Mouse (Mus musculus): Measurements from ENCODE around the gene Wnt10a. TPM values are rescaled to one million over a fixed set of nuclear protein-coding genes. Genes with fewer than 3 reads are reported as not detected.

Gene Wnt10a
- 2.9 and 3.2 TPM in 2 replicates for polyA plus RNA-seq (2015; fragmentation: Nextera tagmentation; extraction: Ambion mirVana)

- peak; percentile 11; the same call in 1 of the 2 replicates for ATAC-seq (ENCODE audit: insufficient read depth, low FRiP score)
- WGBS, result under 1% methylated on average over 11 of the region's 11 CpGs
- H3K4me2 ChIP-seq (ENCODE audit: low read depth, low read length), result peak within 1 kb of the TSS; percentile 52
- peaks cover 85% of the 10 kb centered on the region for H3K27me3 ChIP-seq (ENCODE audit: control insufficient read depth, insufficient read depth, low read length)
- H3K4me3 ChIP-seq (replicated peaks; ENCODE audit: low read length), result peak within 1 kb of the TSS; percentile 31
- peaks cover 18% of the 10 kb centered on the region for H3K4me1 ChIP-seq (ENCODE audit: control insufficient read depth, insufficient read depth, low read length)
- peak within 1 kb of the TSS; percentile 60 for H3K9ac ChIP-seq (ENCODE audit: low read length)
- H3K27ac ChIP-seq (ENCODE audit: low read length), result 0 out of 2 replicates have a peak within 1 kb of the TSS, but pooled peaks have one; percentile 17
- H3K36me3 ChIP-seq (ENCODE audit: control insufficient read depth, insufficient read depth, low read length), result no peaks in the 10 kb centered on the region
- no peaks in the 10 kb centered on the region for H3K9me3 ChIP-seq (replicated peaks; ENCODE audit: control insufficient read depth, low read length)
Observed at GRCm38 (mm10) chr1:74791249-74791648, at the start of gene Wnt10a. Gene Wnt10a (plus strand): TSS chr1:74791516.

- no peak overlapping the region for H3K4me3 ChIP-seq (replicated peaks; ENCODE audit: low read length)
- no peak for ATAC-seq (ENCODE audit: insufficient read depth, low FRiP score)
- peaks cover 5% of the 10 kb centered on the region for H3K27me3 ChIP-seq (ENCODE audit: control insufficient read depth, insufficient read depth, low read length)
- peaks cover 6% of the 10 kb centered on the region; the same call in 1 of the 2 replicates for H3K4me1 ChIP-seq (ENCODE audit: control insufficient read depth, insufficient read depth, low read length)
- 52% methylated on average over 5 of the region's 5 CpGs for WGBS
- H3K9ac ChIP-seq (ENCODE audit: low read length), result no peak overlapping the region
- no peaks in the 10 kb centered on the region for H3K9me3 ChIP-seq (replicated peaks; ENCODE audit: control insufficient read depth, low read length)
- no peak overlapping the region for H3K27ac ChIP-seq (ENCODE audit: low read length)
- H3K36me3 ChIP-seq (ENCODE audit: control insufficient read depth, insufficient read depth, low read length), result no peaks in the 10 kb centered on the region
- H3K4me2 ChIP-seq (ENCODE audit: low read depth, low read length), result no peak overlapping the region
Observed at GRCm38 (mm10) chr1:74747335-74747734, 44.0 kb upstream of the Wnt10a start.

GRCm38 (mm10) chr1:74748643-74749271 is 42.6 kb upstream of the Wnt10a start, which contains the start of gene Prkag3:
Gene Prkag3 (minus strand): TSS chr1:74749221.
- Histone ChIP-seq H3K4me1 (ENCODE audit: control insufficient read depth, insufficient read depth, low read length) (peaks cover 6% of the 10 kb centered on the region; the same call in 1 of the 2 replicates), H3K9ac (ENCODE audit: low read length) (peak within 1 kb of the TSS; percentile 29; the same call in 1 of the 2 replicates), H3K9me3 (replicated peaks; ENCODE audit: control insufficient read depth, low read length) (no peaks in the 10 kb centered on the region), H3K4me2 (ENCODE audit: low read depth, low read length) (peak within 1 kb of the TSS; percentile 50), H3K36me3 (ENCODE audit: control insufficient read depth, insufficient read depth, low read length) (no peaks in the 10 kb centered on the region), H3K27me3 (ENCODE audit: control insufficient read depth, insufficient read depth, low read length) (peaks cover 5% of the 10 kb centered on the region), H3K27ac (ENCODE audit: low read length) (no peak within 1 kb of the TSS), H3K4me3 (replicated peaks; ENCODE audit: low read length) (peak within 1 kb of the TSS; percentile 18)
- ATAC-seq (ENCODE audit: insufficient read depth, low FRiP score), result peak; percentile 47; the same call in 1 of the 2 replicates
- 7% methylated on average over 30 of the region's 30 CpGs for WGBS

- Histone ChIP-seq H3K4me3 (replicated peaks; ENCODE audit: low read length) (no peak overlapping the region), H3K9me3 (replicated peaks; ENCODE audit: control insufficient read depth, low read length) (no peaks in the 10 kb centered on the region), H3K27me3 (ENCODE audit: control insufficient read depth, insufficient read depth, low read length) (peaks cover 5% of the 10 kb centered on the region), H3K27ac (ENCODE audit: low read length) (no peak overlapping the region), H3K4me2 (ENCODE audit: low read depth, low read length) (peak overlapping the region; percentile 50), H3K4me1 (ENCODE audit: control insufficient read depth, insufficient read depth, low read length) (peaks cover 6% of the 10 kb centered on the region; the same call in 1 of the 2 replicates), H3K36me3 (ENCODE audit: control insufficient read depth, insufficient read depth, low read length) (no peaks in the 10 kb centered on the region), H3K9ac (ENCODE audit: low read length) (no peak overlapping the region)
- peak; percentile 70 for ATAC-seq (ENCODE audit: insufficient read depth, low FRiP score)
- 35% methylated on average over 7 of the region's 7 CpGs for WGBS
Observed at GRCm38 (mm10) chr1:74749301-74749700, 42.0 kb upstream of the Wnt10a start.

- Histone ChIP-seq H3K36me3 (ENCODE audit: control insufficient read depth, insufficient read depth, low read length) (no peaks in the 10 kb centered on the region), H3K27me3 (ENCODE audit: control insufficient read depth, insufficient read depth, low read length) (peaks cover 5% of the 10 kb centered on the region), H3K4me1 (ENCODE audit: control insufficient read depth, insufficient read depth, low read length) (peaks cover 6% of the 10 kb centered on the region; the same call in 1 of the 2 replicates), H3K4me3 (replicated peaks; ENCODE audit: low read length) (no peak overlapping the region), H3K27ac (ENCODE audit: low read length) (no peak overlapping the region), H3K9ac (ENCODE audit: low read length) (no peak overlapping the region), H3K9me3 (replicated peaks; ENCODE audit: control insufficient read depth, low read length) (no peaks in the 10 kb centered on the region), H3K4me2 (ENCODE audit: low read depth, low read length) (no peak overlapping the region)
- ATAC-seq (ENCODE audit: insufficient read depth, low FRiP score), result no peak
- 76% methylated on average over 4 of the region's 4 CpGs for WGBS
Observed at GRCm38 (mm10) chr1:74750683-74751082, 40.6 kb upstream of the Wnt10a start.

- ATAC-seq (ENCODE audit: insufficient read depth, low FRiP score), result no peak
- no peak overlapping the region for H3K4me3 ChIP-seq (replicated peaks; ENCODE audit: low read length)
- no peak overlapping the region for H3K27ac ChIP-seq (ENCODE audit: low read length)
- no peaks in the 10 kb centered on the region for H3K9me3 ChIP-seq (replicated peaks; ENCODE audit: control insufficient read depth, low read length)
- H3K9ac ChIP-seq (ENCODE audit: low read length), result no peak overlapping the region
- H3K4me1 ChIP-seq (ENCODE audit: control insufficient read depth, insufficient read depth, low read length), result peaks cover 6% of the 10 kb centered on the region; the same call in 1 of the 2 replicates
- H3K4me2 ChIP-seq (ENCODE audit: low read depth, low read length), result no peak overlapping the region
- 74% methylated on average over 8 of the region's 8 CpGs for WGBS
- peaks cover 5% of the 10 kb centered on the region for H3K27me3 ChIP-seq (ENCODE audit: control insufficient read depth, insufficient read depth, low read length)
- no peaks in the 10 kb centered on the region for H3K36me3 ChIP-seq (ENCODE audit: control insufficient read depth, insufficient read depth, low read length)
Observed at GRCm38 (mm10) chr1:74752150-74752549, 39.2 kb upstream of the Wnt10a start.

GRCm38 (mm10) chr1:74752833-74753232 is 38.5 kb upstream of the Wnt10a start:
- H3K9me3 ChIP-seq (replicated peaks; ENCODE audit: control insufficient read depth, low read length), result no peaks in the 10 kb centered on the region
- WGBS, result 95% methylated on average over 3 of the region's 3 CpGs

GRCm38 (mm10) chr1:74753266-74753974 is 37.9 kb upstream of the Wnt10a start:
- Histone ChIP-seq H3K9me3 (replicated peaks; ENCODE audit: control insufficient read depth, low read length) (no peaks in the 10 kb centered on the region), H3K36me3 (ENCODE audit: control insufficient read depth, insufficient read depth, low read length) (no peaks in the 10 kb centered on the region), H3K4me2 (ENCODE audit: low read depth, low read length) (no peak overlapping the region), H3K4me1 (ENCODE audit: control insufficient read depth, insufficient read depth, low read length) (peaks cover 6% of the 10 kb centered on the region; the same call in 1 of the 2 replicates), H3K27me3 (ENCODE audit: control insufficient read depth, insufficient read depth, low read length) (peaks cover under 1% of the 10 kb centered on the region; the same call in 1 of the 2 replicates), H3K27ac (ENCODE audit: low read length) (no peak overlapping the region), H3K4me3 (replicated peaks; ENCODE audit: low read length) (no peak overlapping the region), H3K9ac (ENCODE audit: low read length) (no peak overlapping the region)
- 80% methylated on average over 8 of the region's 8 CpGs for WGBS
- no peak for ATAC-seq (ENCODE audit: insufficient read depth, low FRiP score)

More at GRCm38 (mm10) chr1:74752833-74753232, 38.5 kb upstream of the Wnt10a start:
- no peak for ATAC-seq (ENCODE audit: insufficient read depth, low FRiP score)
- Histone ChIP-seq H3K27me3 (ENCODE audit: control insufficient read depth, insufficient read depth, low read length) (peaks cover 5% of the 10 kb centered on the region), H3K4me2 (ENCODE audit: low read depth, low read length) (no peak overlapping the region), H3K4me1 (ENCODE audit: control insufficient read depth, insufficient read depth, low read length) (peaks cover 6% of the 10 kb centered on the region; the same call in 1 of the 2 replicates), H3K4me3 (replicated peaks; ENCODE audit: low read length) (no peak overlapping the region), H3K27ac (ENCODE audit: low read length) (no peak overlapping the region), H3K9ac (ENCODE audit: low read length) (no peak overlapping the region), H3K36me3 (ENCODE audit: control insufficient read depth, insufficient read depth, low read length) (no peaks in the 10 kb centered on the region)
